Mouse (Mus musculus) stomach, postnatal 0 days (tissue): ENCODE measurements at regions not wholly inside any gene's neighbourhood (a gene's known extent, or its start where the extent isn't known, plus 50 kb on each side); places are given as distances from the start of the nearest gene placed in this dataset.

Source experiments
- CTCF ChIP-seq: IDR thresholded peaks from 2 replicates; pipeline ENCODE4 v1.5.1; 2016; ENCODE audit warnings: antibody characterized with exemption, low read depth, mild to moderate bottlenecking, moderate library complexity
- EP300 ChIP-seq: optimal IDR thresholded peaks from 2 replicates; pipeline ENCODE3; 2016; ENCODE audit warnings: antibody characterized with exemption

- TF ChIP-seq CTCF: peak; percentile 61
- TF ChIP-seq EP300: no peak
Measured at GRCm38 (mm10) chrX:107577501-107577900, 90.3 kb upstream of the Tbx22 start.
